Mouse (Mus musculus): ENCODE results near the gene Arntl2. TPM values are rescaled to one million over a fixed set of nuclear protein-coding genes. Genes with fewer than 3 reads are reported as not detected.
A peak's percentile ranks its signal among the peaks of the same experiment; 100 is the strongest.

The Arntl2 gene
- 1 to 10 TPM in 15 of 26 experiments, under 1 TPM in 9, not detected in 2; 0.41 to 6.0 (median 1.4) TPM for total RNA-seq (2018; cell fraction: chromatin; rRNA removed)
- under 1 TPM in 17 of 26 experiments, not detected in 9; 0.03 to 0.27 (median 0.13) TPM for total RNA-seq (2018; cell fraction: cytosol; rRNA removed)
- 1 to 10 TPM in 9 of 26 experiments, under 1 TPM in 11, not detected in 6; 0.16 to 9.1 (median 0.79) TPM for total RNA-seq (2018; cell fraction: nucleus; rRNA removed)
- polyA plus RNA-seq (2018) = 0.07 to 0.25 TPM in 2 of 3 replicates, not detected in the other

- H3K4me3 ChIP-seq (ENCODE audit: inconsistent target) = peak within 1 kb of the TSS; percentile 30
- no peaks in the 10 kb centered on the region for H3K36me3 ChIP-seq (ENCODE audit: inconsistent target)
- H3K79me2 ChIP-seq (ENCODE audit: inconsistent target) = no peaks in the 10 kb centered on the region
- no peak within 1 kb of the TSS for H3K27ac ChIP-seq
- 3% methylated on average over 36 of the region's 36 CpGs for WGBS (ENCODE audit: missing documents)
Observed at GRCm38 (mm10) chr6:146795924-146796545, at the start of gene Arntl2. Gene Arntl2 (plus strand): TSS chr6:146796055.

DNA sequence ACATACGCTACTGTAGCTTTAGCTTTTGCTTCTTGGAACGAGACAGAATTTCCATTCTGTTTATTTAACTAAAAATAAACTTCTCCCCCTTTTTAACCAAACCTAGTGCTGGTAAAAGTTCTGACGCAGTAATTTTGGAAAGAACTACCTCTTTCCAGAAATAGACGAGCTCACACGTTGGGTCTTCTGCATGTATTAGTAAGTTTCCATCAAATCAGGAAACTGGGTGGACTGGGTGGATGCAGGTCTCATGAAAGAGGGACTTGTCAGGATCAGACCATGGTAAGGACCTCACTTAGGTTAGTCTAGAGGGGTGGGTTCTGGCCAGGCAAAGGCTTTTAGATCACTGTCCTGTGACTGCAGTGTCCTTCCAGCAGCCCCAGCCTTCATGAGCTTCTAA, 49.3 kb upstream of the Arntl2 start:
- H3K79me2 ChIP-seq (ENCODE audit: inconsistent target) = peaks cover 19% of the 10 kb centered on the region
- WGBS (ENCODE audit: missing documents) = 57% methylated on average over 5 of the region's 5 CpGs
- no peak overlapping the region for H3K4me3 ChIP-seq (ENCODE audit: inconsistent target)
- H3K36me3 ChIP-seq (ENCODE audit: inconsistent target) = no peaks in the 10 kb centered on the region
- H3K27ac ChIP-seq = no peak overlapping the region

- Histone ChIP-seq H3K4me3 (ENCODE audit: inconsistent target) (no peak overlapping the region), H3K27ac (no peak overlapping the region), H3K79me2 (ENCODE audit: inconsistent target) (peaks cover 16% of the 10 kb centered on the region), H3K36me3 (ENCODE audit: inconsistent target) (no peaks in the 10 kb centered on the region)
Observed at GRCm38 (mm10) chr6:146747057-146747456, 48.8 kb upstream of the Arntl2 start.

DNA sequence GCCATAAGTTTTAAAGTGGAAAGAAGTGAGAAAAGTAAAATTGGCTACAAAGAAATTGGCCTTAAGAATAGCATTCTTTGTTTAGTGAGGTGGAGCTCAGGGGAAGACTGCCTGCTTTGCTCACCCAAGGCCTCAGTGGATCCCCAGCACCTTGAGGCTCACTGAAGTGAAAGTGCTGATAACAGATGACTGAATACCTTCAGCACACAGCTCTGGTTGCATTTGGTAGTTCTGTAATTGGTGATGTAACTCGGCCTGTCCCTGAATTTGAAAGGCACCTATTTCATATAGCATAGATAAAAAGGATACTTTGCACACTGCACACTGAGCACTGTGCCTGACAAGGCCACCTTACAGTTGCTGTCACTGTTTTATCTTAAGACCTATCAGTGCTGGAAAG, 47.6 kb upstream of the Arntl2 start:
- no peaks in the 10 kb centered on the region for H3K36me3 ChIP-seq (ENCODE audit: inconsistent target)
- no peak overlapping the region for H3K4me3 ChIP-seq (ENCODE audit: inconsistent target)
- WGBS (ENCODE audit: missing documents) = 100% methylated on average over 1 of the region's 1 CpGs
- H3K79me2 ChIP-seq (ENCODE audit: inconsistent target) = peaks cover 6% of the 10 kb centered on the region; the same call in 1 of the 2 replicates
- no peak overlapping the region for H3K27ac ChIP-seq

GRCm38 (mm10) chr6:146751671-146752070, 44.2 kb upstream of the Arntl2 start:
- H3K27ac ChIP-seq = peak overlapping the region; percentile 40
- H3K4me3 ChIP-seq (ENCODE audit: inconsistent target) = no peak overlapping the region
- no peaks in the 10 kb centered on the region for H3K36me3 ChIP-seq (ENCODE audit: inconsistent target)
- 67% methylated on average over 1 of the region's 1 CpGs for WGBS (ENCODE audit: missing documents)
- peaks cover 12% of the 10 kb centered on the region; the same call in 1 of the 2 replicates for H3K79me2 ChIP-seq (ENCODE audit: inconsistent target)

DNA sequence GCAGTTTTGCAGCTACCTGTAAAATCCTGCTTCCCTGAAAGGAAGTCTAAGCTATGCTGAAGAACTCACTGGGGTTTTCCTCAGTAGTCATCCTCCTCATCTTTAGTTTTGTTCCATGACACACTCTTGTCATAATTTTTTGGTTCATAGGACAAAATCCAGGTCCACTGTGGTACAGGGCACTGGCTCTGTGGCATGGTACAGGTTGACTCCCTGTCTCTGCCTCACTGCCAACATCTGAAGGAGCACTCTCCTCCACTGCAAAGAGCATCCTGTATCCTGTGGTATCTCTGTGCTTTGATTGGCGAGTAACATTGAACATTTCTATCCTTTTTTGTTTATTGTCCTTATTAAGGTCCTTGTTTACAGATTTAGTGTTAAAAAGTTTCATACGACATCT, 43.7 kb upstream of the Arntl2 start:
- Histone ChIP-seq H3K27ac (peak overlapping the region; percentile 40), H3K79me2 (ENCODE audit: inconsistent target) (peaks cover 12% of the 10 kb centered on the region; the same call in 1 of the 2 replicates), H3K36me3 (ENCODE audit: inconsistent target) (no peaks in the 10 kb centered on the region), H3K4me3 (ENCODE audit: inconsistent target) (no peak overlapping the region)
- 93% methylated on average over 2 of the region's 2 CpGs for WGBS (ENCODE audit: missing documents)

DNA sequence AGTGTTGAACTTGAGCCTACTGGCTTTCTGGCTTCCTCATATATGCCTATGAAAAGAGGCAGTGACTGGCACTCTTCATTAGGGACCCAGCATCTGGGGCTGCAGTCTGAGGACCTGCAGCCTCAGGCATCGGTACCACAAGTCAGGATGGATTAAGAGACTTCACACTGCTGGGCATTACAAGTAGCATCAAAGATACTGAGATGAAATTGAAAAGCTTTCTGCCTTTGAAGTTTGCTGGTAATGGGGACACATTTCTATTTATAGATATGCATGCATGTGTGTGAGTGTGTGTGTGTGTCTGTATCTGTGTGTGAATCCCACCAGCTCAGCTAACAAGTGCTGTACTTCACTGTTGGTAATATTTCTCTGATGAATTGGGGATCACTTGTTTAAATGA, 43.2 kb upstream of the Arntl2 start:
- no peak overlapping the region for H3K27ac ChIP-seq
- peaks cover 12% of the 10 kb centered on the region; the same call in 1 of the 2 replicates for H3K79me2 ChIP-seq (ENCODE audit: inconsistent target)
- H3K36me3 ChIP-seq (ENCODE audit: inconsistent target) = no peaks in the 10 kb centered on the region
- H3K4me3 ChIP-seq (ENCODE audit: inconsistent target) = no peak overlapping the region
- WGBS (ENCODE audit: missing documents) = 100% methylated on average over 1 of the region's 1 CpGs

GRCm38 (mm10) chr6:146753560-146754160, 42.2 kb upstream of the Arntl2 start:
- no peak overlapping the region for H3K27ac ChIP-seq
- no peak overlapping the region for H3K4me3 ChIP-seq (ENCODE audit: inconsistent target)
- H3K36me3 ChIP-seq (ENCODE audit: inconsistent target) = no peaks in the 10 kb centered on the region
- peaks cover 7% of the 10 kb centered on the region; the same call in 1 of the 2 replicates for H3K79me2 ChIP-seq (ENCODE audit: inconsistent target)
- 70% methylated on average over 2 of the region's 2 CpGs for WGBS (ENCODE audit: missing documents)

DNA sequence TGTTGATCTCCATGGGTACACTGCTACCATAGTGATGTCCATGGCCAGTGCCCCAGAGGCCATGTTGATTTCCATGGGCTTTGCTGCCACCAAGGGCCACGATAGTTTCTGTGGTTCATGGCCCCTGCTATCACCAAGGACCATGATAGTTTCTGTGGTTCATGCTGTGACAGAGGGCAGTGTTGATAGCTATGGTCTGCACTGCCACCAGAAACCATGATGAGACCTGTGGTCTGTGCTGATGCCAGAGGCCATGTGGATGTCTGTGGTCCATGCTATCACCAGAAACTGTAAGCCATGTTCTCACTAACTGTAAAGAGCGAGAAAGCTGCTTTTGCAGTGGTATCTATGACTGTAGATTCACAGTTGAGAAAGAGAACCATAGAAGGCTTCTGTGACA, 40.7 kb upstream of the Arntl2 start:
- Histone ChIP-seq H3K36me3 (ENCODE audit: inconsistent target) (no peaks in the 10 kb centered on the region), H3K79me2 (ENCODE audit: inconsistent target) (peaks cover 6% of the 10 kb centered on the region; the same call in 1 of the 2 replicates), H3K4me3 (ENCODE audit: inconsistent target) (no peak overlapping the region), H3K27ac (no peak overlapping the region)
- 92% methylated on average over 2 of the region's 2 CpGs for WGBS (ENCODE audit: missing documents)

- Histone ChIP-seq H3K79me2 (ENCODE audit: inconsistent target) (peaks cover 6% of the 10 kb centered on the region; the same call in 1 of the 2 replicates), H3K36me3 (ENCODE audit: inconsistent target) (no peaks in the 10 kb centered on the region), H3K27ac (no peak overlapping the region), H3K4me3 (ENCODE audit: inconsistent target) (no peak overlapping the region)
- WGBS (ENCODE audit: missing documents) = 96% methylated on average over 4 of the region's 4 CpGs
Observed at GRCm38 (mm10) chr6:146755679-146756078, 40.2 kb upstream of the Arntl2 start.

DNA sequence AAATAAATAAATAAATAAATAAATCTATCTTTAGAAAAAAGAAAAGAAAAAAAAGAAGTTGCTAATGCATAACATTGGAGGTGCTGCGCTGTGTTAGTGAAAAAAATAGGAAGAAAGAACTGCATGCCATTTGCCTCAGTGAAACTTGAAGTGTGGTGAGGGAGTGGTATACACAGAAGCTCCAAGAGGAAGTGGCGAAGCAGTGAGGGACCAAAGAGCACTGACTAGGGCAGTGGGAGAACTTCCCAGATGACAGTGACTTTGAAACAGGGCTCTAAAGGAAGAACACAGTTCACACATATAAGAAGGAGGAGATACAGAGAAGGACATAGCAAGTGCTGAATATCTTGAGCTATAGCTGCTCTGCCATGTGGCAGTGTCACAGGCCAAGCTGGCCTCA, 36.8 kb upstream of the Arntl2 start:
- Histone ChIP-seq H3K27ac (0 out of 2 replicates have a peak overlapping the region, but pooled peaks have one; percentile 13), H3K4me3 (ENCODE audit: inconsistent target) (no peak overlapping the region), H3K36me3 (ENCODE audit: inconsistent target) (no peaks in the 10 kb centered on the region), H3K79me2 (ENCODE audit: inconsistent target) (peaks cover 6% of the 10 kb centered on the region; the same call in 1 of the 2 replicates)
- WGBS (ENCODE audit: missing documents) = 6% methylated on average over 2 of the region's 2 CpGs

GRCm38 (mm10) chr6:146760022-146760421, 35.8 kb upstream of the Arntl2 start:
- H3K27ac ChIP-seq = no peak overlapping the region
- peaks cover 5% of the 10 kb centered on the region; the same call in 1 of the 2 replicates for H3K79me2 ChIP-seq (ENCODE audit: inconsistent target)
- H3K36me3 ChIP-seq (ENCODE audit: inconsistent target) = no peaks in the 10 kb centered on the region
- H3K4me3 ChIP-seq (ENCODE audit: inconsistent target) = no peak overlapping the region
- WGBS (ENCODE audit: missing documents) = 97% methylated on average over 2 of the region's 2 CpGs

GRCm38 (mm10) chr6:146760736-146761135, 35.1 kb upstream of the Arntl2 start:
- no peaks in the 10 kb centered on the region for H3K36me3 ChIP-seq (ENCODE audit: inconsistent target)
- H3K27ac ChIP-seq = no peak overlapping the region
- WGBS (ENCODE audit: missing documents) = 79% methylated on average over 4 of the region's 4 CpGs
- H3K79me2 ChIP-seq (ENCODE audit: inconsistent target) = no peaks in the 10 kb centered on the region; the same call in 1 of the 2 replicates
- no peak overlapping the region for H3K4me3 ChIP-seq (ENCODE audit: inconsistent target)

DNA sequence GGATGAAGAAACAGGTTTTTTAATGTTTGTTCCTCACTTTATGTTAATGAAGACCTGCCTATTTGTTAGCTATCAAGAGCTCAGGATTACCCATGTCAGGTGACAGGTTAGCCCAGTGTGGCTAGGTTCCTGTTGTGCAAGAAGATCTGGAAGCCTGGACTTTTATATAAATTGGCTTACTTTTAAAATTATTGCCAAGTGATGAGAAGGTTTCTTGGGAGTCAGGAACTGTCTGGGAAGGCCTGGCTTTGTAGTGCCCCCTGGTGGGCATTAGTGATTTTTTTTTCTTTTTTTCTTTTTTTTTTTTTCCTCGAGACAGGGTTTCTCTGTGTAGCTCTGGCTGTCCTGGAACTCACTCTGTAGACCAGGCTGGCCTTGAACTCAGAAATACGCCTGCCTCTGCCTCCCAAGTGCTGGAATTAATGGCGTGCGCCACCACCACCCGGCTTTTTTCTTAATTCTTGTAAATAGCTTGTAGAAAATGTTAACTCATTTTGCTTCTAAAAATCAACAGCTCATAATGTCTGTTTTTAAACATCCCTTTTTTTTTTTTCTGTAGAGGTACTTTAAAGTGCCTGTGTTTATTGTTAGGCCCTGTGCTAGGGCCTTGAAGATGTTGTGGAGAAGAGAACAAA, 33.5 kb upstream of the Arntl2 start:
- H3K36me3 ChIP-seq (ENCODE audit: inconsistent target) = peaks cover 9% of the 10 kb centered on the region; the same call in 1 of the 2 replicates
- 83% methylated on average over 4 of the region's 5 CpGs for WGBS (ENCODE audit: missing documents)

More for the DNA sequence above, 33.5 kb upstream of the Arntl2 start:
- Histone ChIP-seq H3K4me3 (ENCODE audit: inconsistent target) (no peak overlapping the region), H3K79me2 (ENCODE audit: inconsistent target) (no peaks in the 10 kb centered on the region), H3K27ac (no peak overlapping the region)

Data from macrophage (primary cell).